Mouse (Mus musculus): ENCODE measurements around the gene Usp30.

- TF ChIP-seq POLR2A (IDR thresholded peaks at IDR 0.05; ENCODE audit: borderline replicate concordance, control insufficient read depth, low read depth, low read length) (no peak), CTCF (IDR thresholded peaks at IDR 0.05; ENCODE audit: control insufficient read depth, insufficient read depth, low read length) (no peak)
These were observed 89.5 kb downstream of the Usp30 start for GRCm38 (mm10) chr5:114154765-114155164.
